9 mouse cellular contexts compared by ENCODE assay signal in genomic region chr2:164441731-164442130, GRCm38 (mm10). TPM values are rescaled to one million over a fixed set of nuclear protein-coding genes. Genes with fewer than 3 reads are reported as not detected.
DNase-seq lines count a peak whose midpoint lies in the region; ATAC-seq and TF ChIP-seq lines count a peak whose summit lies in the region.
"Had no signal": no experiment of that assay in that cellular context is flagged by ENCODE, and none has a peak within 500 bp of the region (broad histone marks: within the 10 kb centered on the region; RNA-seq: fewer than 3 reads in every experiment).

No protein-coding gene starts in this region.

- peak overlapping the region; percentile 86; the same call in 1 of the 2 replicates for H3K27ac ChIP-seq in heart, embryonic 10.5 days
- H3K27ac ChIP-seq in forebrain, postnatal 0 days (ENCODE audit: low read depth, low read length), result no peak overlapping the region
- no peak overlapping the region for H3K27ac ChIP-seq in liver, embryonic 15.5 days (replicated peaks)

- H3K27me3 ChIP-seq in heart, embryonic 10.5 days (ENCODE audit: insufficient read depth, poor library complexity, severe bottlenecking), result peaks cover 16% of the 10 kb centered on the region; the same call in 1 of the 2 replicates
- no peaks in the 10 kb centered on the region for H3K27me3 ChIP-seq in C2C12 (ENCODE audit: control insufficient read depth, insufficient read depth, insufficient read length)
- peaks cover 11% of the 10 kb centered on the region for H3K27me3 ChIP-seq in forebrain, postnatal 0 days (ENCODE audit: insufficient read depth, low read length)
- H3K27me3 ChIP-seq in liver, embryonic 15.5 days, result peaks cover 58% of the 10 kb centered on the region

- peaks cover 58% of the 10 kb centered on the region for H3K79me3 ChIP-seq in C2C12 (ENCODE audit: low read depth)

- H3K4me3 ChIP-seq in heart, embryonic 10.5 days, result peak overlapping the region; percentile 71
- H3K4me3 ChIP-seq in C2C12 (ENCODE audit: insufficient read depth, poor library complexity, severe bottlenecking), result peak overlapping the region; percentile 94
- H3K4me3 ChIP-seq in forebrain, postnatal 0 days (ENCODE audit: low read depth, low read length), result peak overlapping the region; percentile 5; the same call in 1 of the 2 replicates
- H3K4me3 ChIP-seq in liver, embryonic 15.5 days (replicated peaks), result peak overlapping the region; percentile 52

- H3ac ChIP-seq in C2C12 (ENCODE audit: control insufficient read depth, insufficient read length, low read depth), result peak overlapping the region; percentile 78

- no peak for DNase-seq in heart, embryonic 10.5 days (ENCODE audit: low spot score)
- no peak for DNase-seq in heart, adult 11 months
- DNase-seq in forebrain, postnatal 0 days, result no peak
- no peak for DNase-seq in embryo, embryonic 10 days (ENCODE audit: low spot score)
- no peak for DNase-seq in layer of hippocampus, adult 9-10 months (ENCODE audit: low spot score)
- DNase-seq: cerebellum, adult 18-20 months had no signal

- H3K79me2 ChIP-seq in C2C12 (ENCODE audit: control insufficient read depth, insufficient read depth), result peaks cover 63% of the 10 kb centered on the region

- no peak for TF ChIP-seq CTCF in C2C12 (IDR thresholded peaks at IDR 0.05; ENCODE audit: control insufficient read depth, insufficient read depth, insufficient read length)
- no peak for TF ChIP-seq CTCF in forebrain, postnatal 0 days (IDR thresholded peaks at IDR 0.05; ENCODE audit: low read depth)

- 0 out of 2 replicates have a peak overlapping the region, but pooled peaks have one; percentile 81 for H3K4me2 ChIP-seq in forebrain, postnatal 0 days (ENCODE audit: low read depth)
- peak overlapping the region; percentile 55 for H3K4me2 ChIP-seq in liver, embryonic 15.5 days

- H3K9me3 ChIP-seq in heart, embryonic 10.5 days, result no peaks in the 10 kb centered on the region
- no peaks in the 10 kb centered on the region for H3K9me3 ChIP-seq in forebrain, postnatal 0 days (ENCODE audit: low read length)
- no peaks in the 10 kb centered on the region for H3K9me3 ChIP-seq in liver, embryonic 15.5 days (replicated peaks)

- ATAC-seq in forebrain, postnatal 0 days, result no peak
- no peak for ATAC-seq in liver, embryonic 15.5 days (ENCODE audit: insufficient read depth)
- no peak for ATAC-seq in activated CD4-positive, CD25-positive, alpha-beta regulatory T cell, adult 4 months

- WGBS in heart, embryonic 10.5 days, result 33% methylated on average over 7 of the region's 7 CpGs
- WGBS in forebrain, postnatal 0 days, result 38% methylated on average over 7 of the region's 7 CpGs
- WGBS in liver, embryonic 15.5 days (ENCODE audit: insufficient replicate concordance), result 18% methylated on average over 7 of the region's 7 CpGs

- H3K9ac ChIP-seq in forebrain, postnatal 0 days, result no peak overlapping the region
- peak overlapping the region; percentile 51; the same call in 1 of the 2 replicates for H3K9ac ChIP-seq in liver, embryonic 15.5 days

- H3K36me3 ChIP-seq in heart, embryonic 10.5 days, result no peaks in the 10 kb centered on the region
- H3K36me3 ChIP-seq in C2C12 (ENCODE audit: control insufficient read depth, insufficient read depth), result peaks cover 4% of the 10 kb centered on the region
- no peaks in the 10 kb centered on the region for H3K36me3 ChIP-seq in forebrain, postnatal 0 days (ENCODE audit: insufficient read depth)
- no peaks in the 10 kb centered on the region for H3K36me3 ChIP-seq in liver, embryonic 15.5 days (replicated peaks)

- peaks cover 56% of the 10 kb centered on the region for H3K4me1 ChIP-seq in heart, embryonic 10.5 days
- H3K4me1 ChIP-seq in forebrain, postnatal 0 days (ENCODE audit: insufficient read depth), result no peaks in the 10 kb centered on the region; the same call in 1 of the 2 replicates
- peaks cover 5% of the 10 kb centered on the region for H3K4me1 ChIP-seq in liver, embryonic 15.5 days (replicated peaks)

TF ChIP-seq in C2C12, 6 proteins besides CTCF, POLR2A, EP300 and RAD21:
- TF ChIP-seq MYOG (IDR thresholded peaks at IDR 0.05; ENCODE audit: control insufficient read depth, extremely low read depth, insufficient read length), result no peak
- no peak for TF ChIP-seq CEBPB (IDR thresholded peaks at IDR 0.05; ENCODE audit: low read depth)
- no peak for TF ChIP-seq FOSL1 (IDR thresholded peaks at IDR 0.05; ENCODE audit: insufficient read depth, low read length, poor library complexity, severe bottlenecking)
- no peak for TF ChIP-seq MAX (IDR thresholded peaks at IDR 0.05)
- TF ChIP-seq MYOD1 (IDR thresholded peaks at IDR 0.05; ENCODE audit: control insufficient read depth, insufficient read length, low read depth), result no peak
- TF ChIP-seq USF1 (IDR thresholded peaks at IDR 0.05; ENCODE audit: low read depth), result no peak

RNA-seq across cellular contexts. Expression of gene Sdc4, which starts 2.0 kb away (rescaled TPM):
- polyA plus RNA-seq in heart, embryonic 10.5 days (2016; fragmentation: Nextera tagmentation; extraction: Ambion mirVana), result 37.3 and 37.8 TPM in 2 replicates
- 124 TPM for polyA plus RNA-seq in C2C12 (2012; fragmentation: generic; extraction: Trizol)
- 11.8 and 14.0 TPM in 2 replicates for total RNA-seq in forebrain, postnatal 0 days (2014; rRNA removed)
- 8.0 and 16.5 TPM in 2 replicates for polyA plus RNA-seq in forebrain, postnatal 0 days (2015; fragmentation: Nextera tagmentation; extraction: Ambion mirVana)
- polyA plus RNA-seq in liver, embryonic 15.5 days (2015; fragmentation: Nextera tagmentation; extraction: Ambion mirVana), result 55.0 and 63.3 TPM in 2 replicates
- 10 to 100 TPM; 13.8 to 23.7 TPM for polyA plus RNA-seq in activated CD4-positive, CD25-positive, alpha-beta regulatory T cell, adult 4 months (2017; shearing (Covaris generic))

RNA-seq across cellular contexts. Expression of gene Sys1, which starts 15.0 kb away (rescaled TPM):
- polyA plus RNA-seq in heart, embryonic 10.5 days (2016; fragmentation: Nextera tagmentation; extraction: Ambion mirVana), result 41.2 and 52.5 TPM in 2 replicates
- polyA plus RNA-seq in C2C12 (2012; fragmentation: generic; extraction: Trizol), result 49.6 TPM
- 88.0 and 167 TPM in 2 replicates for total RNA-seq in forebrain, postnatal 0 days (2014; rRNA removed)
- polyA plus RNA-seq in forebrain, postnatal 0 days (2015; fragmentation: Nextera tagmentation; extraction: Ambion mirVana), result 105 and 110 TPM in 2 replicates
- 27.1 and 29.7 TPM in 2 replicates for polyA plus RNA-seq in liver, embryonic 15.5 days (2015; fragmentation: Nextera tagmentation; extraction: Ambion mirVana)
- 10 to 100 TPM; 29.7 to 33.4 TPM for polyA plus RNA-seq in activated CD4-positive, CD25-positive, alpha-beta regulatory T cell, adult 4 months (2017; shearing (Covaris generic))

RNA-seq across cellular contexts. Expression of gene Gm20458, which starts 19.0 kb away (rescaled TPM):
- 10.3 and 11.7 TPM in 2 replicates for polyA plus RNA-seq in heart, embryonic 10.5 days (2016; fragmentation: Nextera tagmentation; extraction: Ambion mirVana)
- 29.7 TPM for polyA plus RNA-seq in C2C12 (2012; fragmentation: generic; extraction: Trizol)
- total RNA-seq in forebrain, postnatal 0 days (2014; rRNA removed), result 3.6 and 10.5 TPM in 2 replicates
- polyA plus RNA-seq in forebrain, postnatal 0 days (2015; fragmentation: Nextera tagmentation; extraction: Ambion mirVana), result 10.0 and 10.7 TPM in 2 replicates
- 5.0 TPM in 1 of 2 replicates, not detected in the other for polyA plus RNA-seq in liver, embryonic 15.5 days (2015; fragmentation: Nextera tagmentation; extraction: Ambion mirVana)
- polyA plus RNA-seq in activated CD4-positive, CD25-positive, alpha-beta regulatory T cell, adult 4 months (2017; shearing (Covaris generic)), result 1 to 10 TPM in 1 of 2 experiments, not detected in 1; 3.7 TPM

RNA-seq across cellular contexts. Expression of gene Trp53tg5, which starts 31.8 kb away (rescaled TPM):
- not detected in 2 replicates for polyA plus RNA-seq in heart, embryonic 10.5 days (2016; fragmentation: Nextera tagmentation; extraction: Ambion mirVana)
- polyA plus RNA-seq in C2C12 (2012; fragmentation: generic; extraction: Trizol), result not detected
- total RNA-seq in forebrain, postnatal 0 days (2014; rRNA removed), result not detected in 2 replicates
- not detected in 2 replicates for polyA plus RNA-seq in forebrain, postnatal 0 days (2015; fragmentation: Nextera tagmentation; extraction: Ambion mirVana)
- polyA plus RNA-seq in liver, embryonic 15.5 days (2015; fragmentation: Nextera tagmentation; extraction: Ambion mirVana), result not detected in 2 replicates
- under 1 TPM in 1 of 2 experiments, not detected in 1; 0.37 TPM for polyA plus RNA-seq in activated CD4-positive, CD25-positive, alpha-beta regulatory T cell, adult 4 months (2017; shearing (Covaris generic))

RNA-seq across cellular contexts. Expression of gene Matn4, which starts 36.8 kb away (rescaled TPM):
- 0.76 and 1.2 TPM in 2 replicates for polyA plus RNA-seq in heart, embryonic 10.5 days (2016; fragmentation: Nextera tagmentation; extraction: Ambion mirVana)
- 0.01 TPM for polyA plus RNA-seq in C2C12 (2012; fragmentation: generic; extraction: Trizol)
- total RNA-seq in forebrain, postnatal 0 days (2014; rRNA removed), result 6.2 and 6.3 TPM in 2 replicates
- 3.3 and 7.1 TPM in 2 replicates for polyA plus RNA-seq in forebrain, postnatal 0 days (2015; fragmentation: Nextera tagmentation; extraction: Ambion mirVana)
- 0.28 and 0.32 TPM in 2 replicates for polyA plus RNA-seq in liver, embryonic 15.5 days (2015; fragmentation: Nextera tagmentation; extraction: Ambion mirVana)
- under 1 TPM in 1 of 2 experiments, not detected in 1; 0.32 TPM for polyA plus RNA-seq in activated CD4-positive, CD25-positive, alpha-beta regulatory T cell, adult 4 months (2017; shearing (Covaris generic))

Comparison
In these comparisons a context has a peak if more than half of its experiments do, and no peak if none do; other contexts are left out.
1. H3K4me3 ChIP-seq: peak in every context shown above with its lines; median percentile 94 in C2C12; 71 in heart, embryonic 10.5 days; 52 in liver, embryonic 15.5 days; 5 in forebrain, postnatal 0 days.